Mouse (Mus musculus) forebrain, embryonic 11.5 days (tissue): ENCODE data around the gene Pex11a. TPM values are rescaled to one million over a fixed set of nuclear protein-coding genes. Genes with fewer than 3 reads are reported as not detected.

Experiments used
- ATAC-seq: fragments of 200-750 bp; cut with Nextera tagmentation; replicated peaks from 2 replicates; pipeline ENCODE4 v1.8.0; 2017; ENCODE audit warnings: moderate TSS enrichment; ENCODE audit not compliant: low FRiP score
- DNase-seq: peaks from one replicate; pipeline ENCODE4 v3.0.0-alpha.2; 2017; ENCODE audit warnings: low spot score
- H3K27ac ChIP-seq: fragments of 300-500 bp; sonication (generic); 2 replicates; pipeline ENCODE4 v1.5.1; 2014; ENCODE audit warnings: low read depth, low read length
- H3K27me3 ChIP-seq: fragments of 300-500 bp; sonication (generic); 2 replicates; pipeline ENCODE4 v1.6.1; 2014; ENCODE audit warnings: mild to moderate bottlenecking, low read length, mixed read lengths; ENCODE audit not compliant: control insufficient read depth, insufficient read depth
- H3K36me3 ChIP-seq: fragments of 300-500 bp; sonication (generic); 2 replicates; pipeline ENCODE4 v1.6.1; 2014; ENCODE audit warnings: mild to moderate bottlenecking, low read length, moderate library complexity, mixed read lengths; ENCODE audit not compliant: control insufficient read depth, insufficient read depth
- H3K4me1 ChIP-seq: fragments of 300-500 bp; sonication (generic); replicated peaks from 2 replicates; pipeline ENCODE4 v1.6.1; 2014; ENCODE audit warnings: low read length, mixed read lengths; ENCODE audit not compliant: control insufficient read depth, insufficient read depth
- H3K4me2 ChIP-seq: fragments of 300-500 bp; sonication (generic); 2 replicates; pipeline ENCODE4 v1.6.1; 2014; ENCODE audit warnings: low read depth, mild to moderate bottlenecking, low read length, moderate library complexity, mixed read lengths; ENCODE audit not compliant: severe bottlenecking
- H3K4me3 ChIP-seq: fragments of 300-500 bp; sonication (generic); 2 replicates; pipeline ENCODE4 v1.5.1; 2014; ENCODE audit warnings: low read depth, low read length
- H3K9ac ChIP-seq: fragments of 300-500 bp; sonication (generic); 2 replicates; pipeline ENCODE4 v1.6.1; 2014; ENCODE audit warnings: low read length
- H3K9me3 ChIP-seq: fragments of 300-500 bp; sonication (generic); 2 replicates; pipeline ENCODE4 v1.6.1; 2016; ENCODE audit warnings: low read length, mixed read lengths; ENCODE audit not compliant: control insufficient read depth
- WGBS: fragments of 180-500 bp; shearing (Covaris S2); extraction: QIAGEN DNeasy Blood & Tissue Kit; methylation state at CpG from one replicate; pipeline ENCODE4 v1.1.7; 2014; 5-methylcytosine and 5-hydroxymethylcytosine counted together
- polyA plus RNA-seq: library from polyadenylated mRNA; unstranded; fragments of >200 nt; fragmentation: Nextera tagmentation; extraction: Ambion mirVana; gene quantifications from 2 replicates; pipeline ENCODE4 v1.2.1, GENCODE M21; 2014

Gene Pex11a
- polyA plus RNA-seq, 1 experiment from 2014 or later = 8.7 TPM

DNA sequence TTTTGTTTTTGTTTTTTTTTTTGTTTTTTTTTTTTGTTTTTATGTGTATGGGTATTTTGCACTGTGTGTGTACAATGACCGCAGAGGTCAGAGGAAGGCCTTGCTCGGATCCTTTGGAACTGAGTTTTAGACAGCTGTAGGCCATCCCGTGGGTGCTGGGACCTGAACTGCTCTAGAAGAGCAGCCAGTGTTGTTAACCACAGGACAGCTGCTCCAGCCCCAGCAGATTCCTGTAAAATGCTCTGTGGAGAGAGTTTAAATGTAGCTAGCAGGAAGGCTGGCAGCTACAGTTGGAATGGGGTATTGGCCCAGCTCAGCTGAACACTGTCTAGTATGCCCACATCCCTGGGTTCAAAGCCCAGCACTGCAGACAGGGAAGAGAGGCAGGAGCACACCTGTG is 26.7 kb upstream of the Pex11a start:
- Histone ChIP-seq H3K9me3 (no peaks in the 10 kb centered on the region), H3K9ac (no peak overlapping the region), H3K27ac (no peak overlapping the region), H3K36me3 (no peaks in the 10 kb centered on the region), H3K27me3 (no peaks in the 10 kb centered on the region), H3K4me3 (no peak overlapping the region), H3K4me1 (no peaks in the 10 kb centered on the region), H3K4me2 (no peak overlapping the region)
- 86% methylated on average over 3 of the region's 3 CpGs for WGBS
- no peak for DNase-seq
- no peak for ATAC-seq

GRCm38 (mm10) chr7:79765991-79766390 is 23.1 kb upstream of the Pex11a start:
- Histone ChIP-seq H3K27ac (no peak overlapping the region), H3K4me3 (no peak overlapping the region), H3K36me3 (no peaks in the 10 kb centered on the region), H3K4me2 (no peak overlapping the region), H3K27me3 (no peaks in the 10 kb centered on the region), H3K9me3 (no peaks in the 10 kb centered on the region), H3K9ac (no peak overlapping the region), H3K4me1 (no peaks in the 10 kb centered on the region)
- 56% methylated on average over 1 of the region's 1 CpGs for WGBS
- DNase-seq = no peak
- ATAC-seq = no peak

- Histone ChIP-seq H3K9ac (no peak overlapping the region), H3K36me3 (no peaks in the 10 kb centered on the region), H3K4me3 (no peak overlapping the region), H3K4me1 (no peaks in the 10 kb centered on the region), H3K27me3 (no peaks in the 10 kb centered on the region), H3K27ac (no peak overlapping the region), H3K4me2 (no peak overlapping the region), H3K9me3 (no peaks in the 10 kb centered on the region)
- no peak for ATAC-seq
- WGBS = 77% methylated on average over 8 of the region's 8 CpGs
- no peak for DNase-seq
Observed at GRCm38 (mm10) chr7:79762106-79762505, 19.2 kb upstream of the Pex11a start.

DNA sequence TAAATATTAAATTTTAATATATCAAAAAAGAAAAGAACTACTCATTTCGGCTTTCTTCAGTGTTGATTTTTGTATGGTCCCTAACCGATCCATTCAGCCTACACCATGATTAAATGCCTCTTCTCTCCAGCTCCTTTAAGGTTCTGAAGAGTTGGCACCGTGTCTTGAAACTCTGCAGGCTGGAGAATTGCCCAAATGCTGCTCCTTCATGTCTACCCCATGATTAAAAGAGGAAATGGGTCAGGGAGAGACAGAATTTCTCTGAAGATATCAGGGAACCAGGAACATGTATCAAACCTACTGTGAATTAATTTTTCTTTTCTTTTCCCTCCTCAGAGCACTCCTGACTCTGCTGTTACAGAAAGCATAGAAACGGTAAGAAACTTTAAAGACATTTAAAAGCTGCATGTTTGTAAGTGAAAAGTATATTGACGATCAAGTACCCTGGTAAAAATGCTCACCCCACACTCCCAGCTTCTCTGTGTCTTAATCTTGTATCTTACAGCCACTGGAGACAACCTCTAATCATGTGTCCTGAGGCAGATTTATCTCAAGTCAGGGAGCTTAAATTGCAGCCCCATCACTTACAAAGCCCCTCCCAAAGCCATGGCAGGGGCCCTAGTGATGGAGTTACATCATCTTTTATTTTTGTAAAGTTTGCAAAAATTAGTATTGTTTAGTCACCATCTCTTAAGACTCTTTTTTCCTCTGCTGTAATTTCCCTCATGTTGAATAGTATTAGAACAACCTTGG is 18.4 kb upstream of the Pex11a start:
- DNase-seq = no peak
- Histone ChIP-seq H3K9me3 (no peaks in the 10 kb centered on the region), H3K36me3 (no peaks in the 10 kb centered on the region), H3K4me1 (no peaks in the 10 kb centered on the region), H3K4me3 (no peak overlapping the region), H3K4me2 (no peak overlapping the region), H3K27ac (no peak overlapping the region), H3K9ac (no peak overlapping the region), H3K27me3 (no peaks in the 10 kb centered on the region)
- no peak for ATAC-seq
- 87% methylated on average over 5 of the region's 5 CpGs for WGBS

DNA sequence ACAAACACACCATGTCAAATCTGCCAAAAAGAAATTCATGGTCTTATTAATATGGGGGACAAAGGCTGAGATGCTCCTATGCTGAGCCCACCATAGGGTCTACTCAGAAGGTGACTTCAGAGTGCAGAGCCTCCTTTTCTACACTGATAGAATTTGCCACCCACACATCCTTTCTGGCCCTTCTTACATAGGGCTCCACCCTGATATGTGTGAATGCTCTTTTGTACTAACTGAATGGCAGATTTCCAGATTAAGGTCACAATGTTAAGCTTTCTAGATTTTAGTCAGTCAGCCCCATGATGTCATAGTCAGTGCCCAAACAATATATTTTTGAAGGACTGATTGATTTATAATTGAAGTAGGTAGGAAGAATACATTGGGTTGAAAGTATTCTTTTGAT is 16.8 kb upstream of the Pex11a start:
- no peak overlapping the region for H3K4me3 ChIP-seq
- DNase-seq (no peak), ATAC-seq (no peak)
- H3K9ac ChIP-seq = no peak overlapping the region
- H3K27ac ChIP-seq = no peak overlapping the region
- no peaks in the 10 kb centered on the region for H3K9me3 ChIP-seq
- no peak overlapping the region for H3K4me2 ChIP-seq
- no peaks in the 10 kb centered on the region for H3K36me3 ChIP-seq
- no peaks in the 10 kb centered on the region for H3K27me3 ChIP-seq
- no peaks in the 10 kb centered on the region for H3K4me1 ChIP-seq

DNA sequence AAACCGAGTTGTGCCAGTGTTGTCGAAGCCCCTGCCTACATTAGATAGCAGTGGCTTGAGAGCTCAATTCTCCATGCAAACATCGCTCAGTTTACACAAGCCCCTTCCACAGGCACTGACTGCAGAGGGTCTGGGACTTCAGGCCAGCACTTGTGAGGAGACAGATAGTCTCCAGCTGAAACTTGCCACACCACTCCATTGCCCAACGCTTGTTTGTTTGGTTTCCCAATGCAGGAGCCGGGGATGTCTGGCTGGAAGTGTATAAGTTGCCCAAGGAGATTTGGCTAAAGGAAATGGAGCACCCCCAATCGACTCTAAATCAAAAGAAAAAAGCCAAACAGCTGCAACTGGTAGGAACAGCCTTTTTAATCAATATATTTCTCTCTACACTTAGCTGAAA is 15.2 kb upstream of the Pex11a start:
- H3K9ac ChIP-seq = no peak overlapping the region
- H3K27me3 ChIP-seq = no peaks in the 10 kb centered on the region
- no peak overlapping the region for H3K27ac ChIP-seq
- H3K4me2 ChIP-seq = no peak overlapping the region
- no peak overlapping the region for H3K4me3 ChIP-seq
- 77% methylated on average over 6 of the region's 6 CpGs for WGBS
- H3K4me1 ChIP-seq = no peaks in the 10 kb centered on the region
- no peak for DNase-seq
- no peaks in the 10 kb centered on the region for H3K9me3 ChIP-seq
- H3K36me3 ChIP-seq = no peaks in the 10 kb centered on the region
- no peak for ATAC-seq

GRCm38 (mm10) chr7:79756334-79756733 is 13.4 kb upstream of the Pex11a start:
- no peaks in the 10 kb centered on the region for H3K36me3 ChIP-seq
- DNase-seq (no peak), ATAC-seq (no peak)
- 56% methylated on average over 2 of the region's 2 CpGs for WGBS
- H3K4me2 ChIP-seq = no peak overlapping the region
- no peaks in the 10 kb centered on the region for H3K4me1 ChIP-seq
- no peak overlapping the region for H3K4me3 ChIP-seq
- H3K27me3 ChIP-seq = no peaks in the 10 kb centered on the region
- no peak overlapping the region for H3K27ac ChIP-seq
- H3K9me3 ChIP-seq = no peaks in the 10 kb centered on the region
- no peak overlapping the region for H3K9ac ChIP-seq

DNA sequence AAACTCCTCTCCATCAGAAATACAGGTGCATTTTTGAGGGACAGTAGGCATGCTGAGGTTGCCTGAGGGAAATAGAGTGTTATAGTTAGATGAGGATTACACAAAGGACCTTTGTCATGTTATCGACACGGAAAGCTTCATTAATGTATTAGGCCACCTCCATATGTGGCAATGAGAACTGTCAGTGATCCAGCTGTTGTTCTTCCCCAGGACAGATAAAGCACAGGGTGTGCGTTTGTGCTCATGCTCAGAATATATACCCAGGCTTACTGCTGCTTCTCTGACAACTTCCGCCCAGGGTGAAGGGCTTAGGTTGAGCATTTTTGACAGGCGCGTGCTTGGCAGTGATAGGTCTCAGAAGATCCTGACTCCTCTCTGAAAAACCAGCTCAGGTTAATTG is 6.6 kb upstream of the Pex11a start:
- Histone ChIP-seq H3K9me3 (no peaks in the 10 kb centered on the region), H3K4me2 (no peak overlapping the region), H3K4me1 (no peaks in the 10 kb centered on the region), H3K36me3 (no peaks in the 10 kb centered on the region), H3K27me3 (no peaks in the 10 kb centered on the region), H3K4me3 (no peak overlapping the region), H3K27ac (no peak overlapping the region), H3K9ac (no peak overlapping the region)
- WGBS = 91% methylated on average over 6 of the region's 6 CpGs
- ATAC-seq = no peak
- DNase-seq = no peak

- Histone ChIP-seq H3K27me3 (no peaks in the 10 kb centered on the region), H3K4me3 (no peak overlapping the region), H3K27ac (no peak overlapping the region), H3K9ac (no peak overlapping the region), H3K4me2 (no peak overlapping the region), H3K4me1 (peaks cover 3% of the 10 kb centered on the region; the same call in 1 of the 2 replicates), H3K9me3 (no peaks in the 10 kb centered on the region), H3K36me3 (no peaks in the 10 kb centered on the region)
- DNase-seq (no peak), ATAC-seq (no peak)
- 87% methylated on average over 6 of the region's 6 CpGs for WGBS
Observed at GRCm38 (mm10) chr7:79747659-79748058, 4.7 kb upstream of the Pex11a start.
